Mouse (Mus musculus) CH12F3 (cell line): Measurements from ENCODE around the gene Cyp2j8.
"Not testable (repeated sequence)": the region's sequence is repeated elsewhere in the genome, so short reads cannot be mapped to it uniquely, and the experiment has no call there.

ENCODE experiments used
- in situ Hi-C: fragments of 300-500 bp; cut with MboI; formaldehyde crosslinking; loops from 2 replicates; pipeline ENCODE4 v1.14.3; 2020; ENCODE audit warnings: low sequenced_read_pairs

Cyp2j8 gene

DNA sequence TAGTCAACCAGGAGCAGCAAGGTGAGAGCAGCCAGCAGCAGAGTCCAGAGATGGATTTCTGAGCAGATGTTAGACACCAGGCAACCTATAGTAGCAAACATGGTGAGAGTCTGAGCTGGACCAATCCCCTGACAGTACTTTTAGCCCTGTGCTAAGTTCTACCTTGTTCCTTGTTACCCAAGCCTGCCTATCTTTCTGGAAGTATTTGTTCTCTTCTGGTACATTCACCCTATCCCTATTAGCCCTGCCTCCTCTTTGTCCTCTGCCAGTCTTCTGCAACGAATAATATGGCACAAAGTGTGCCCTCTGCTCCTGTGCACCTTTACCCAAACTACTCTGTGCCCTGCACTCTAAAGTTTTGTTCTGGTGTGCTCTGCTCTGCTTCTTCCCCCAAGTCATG is at the start of gene Cyp2j8:
TSS of gene Cyp2j8 (minus strand) at position 101 of the 400 bp plus-strand sequence.
- in situ Hi-C loops, result no loop called here

GRCm38 (mm10) chr4:96553133-96553819 is 46.1 kb upstream of the Cyp2j8 start, which contains the start of gene Cyp2j6:
Cyp2j6 (minus strand) TSS chr4:96553661.
- in situ Hi-C loops, result no loop called here

- in situ Hi-C loops, result no loop called here
These were observed 44.4 kb upstream of the Cyp2j8 start for GRCm38 (mm10) chr4:96551619-96552018.

- in situ Hi-C loops, result no loop called here
These were observed 38.8 kb upstream of the Cyp2j8 start for GRCm38 (mm10) chr4:96545976-96546375.

DNA sequence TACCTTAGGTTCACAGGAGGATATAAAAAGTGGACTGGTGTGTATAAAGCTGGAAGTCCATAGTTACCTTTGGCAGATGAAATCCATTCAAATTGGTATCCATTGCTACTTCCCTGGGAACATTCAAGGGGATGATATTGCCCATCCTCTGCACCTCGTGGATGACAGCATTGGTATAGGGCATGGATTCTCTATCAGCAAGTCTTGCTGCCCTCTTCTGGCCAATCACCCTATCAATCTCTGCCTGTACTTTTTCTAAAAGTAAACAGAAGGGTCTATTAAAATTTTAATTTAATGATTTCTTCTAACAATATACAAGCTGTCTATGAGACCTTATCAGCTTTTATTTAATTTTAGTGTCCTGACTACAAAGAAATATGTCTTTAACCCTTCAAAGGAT is 18.6 kb upstream of the Cyp2j8 start:
- in situ Hi-C loops, result no loop called here

GRCm38 (mm10) chr4:96522256-96522655 is 15.1 kb upstream of the Cyp2j8 start:
- in situ Hi-C loops, result no loop called here

GRCm38 (mm10) chr4:96510083-96510482 is 2.9 kb upstream of the Cyp2j8 start:
- in situ Hi-C loops, result no loop called here

DNA sequence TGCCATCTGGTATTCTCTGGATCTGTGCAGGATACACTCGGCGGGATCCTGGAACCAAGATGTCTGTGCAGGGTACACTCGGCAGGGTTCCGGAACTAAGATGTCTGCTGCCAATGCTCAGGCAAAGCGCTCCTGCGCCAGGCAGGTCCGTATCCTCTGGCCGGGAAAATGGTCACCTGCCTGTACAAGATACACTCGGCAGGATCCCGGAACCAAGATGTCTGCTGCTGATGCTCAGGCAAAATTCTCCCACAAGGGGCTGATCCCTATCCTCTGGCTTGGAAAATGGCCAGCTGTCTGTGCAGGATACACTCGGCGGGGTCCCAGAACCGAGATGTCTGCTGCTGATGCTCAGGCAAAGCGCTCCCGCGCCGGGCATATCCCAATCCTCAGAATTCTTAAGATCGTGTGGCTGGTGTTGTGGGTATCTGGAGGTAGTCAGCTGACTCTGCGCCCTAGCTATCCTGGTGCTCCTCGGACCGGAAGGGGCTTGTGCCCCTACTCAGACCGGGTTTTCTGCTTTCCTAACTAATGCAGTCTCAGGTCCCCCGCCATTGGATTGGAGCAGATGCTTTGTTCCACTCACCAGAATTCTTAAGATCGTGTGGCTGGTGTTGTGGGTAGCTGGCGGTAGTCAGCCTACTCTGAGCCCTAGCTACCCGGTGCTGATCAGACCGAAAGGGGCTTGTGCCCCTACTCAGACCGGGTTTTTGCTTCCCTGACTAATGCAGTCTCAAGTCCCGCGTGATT is 43.7 kb downstream of the Cyp2j8 start:
- in situ Hi-C loops, result not testable (repeated sequence)
